Mouse (Mus musculus) cerebellum, postnatal 25 days (tissue): ENCODE measurements around the gene Gm20509.
"Not testable (repeated sequence)": the region's sequence is repeated elsewhere in the genome, so short reads cannot be mapped to it uniquely, and the experiment has no call there.

Source experiments
- DNase-seq, 2 experiments: peaks; one replicate each; pipeline ENCODE4 v3.0.0; 2021; ENCODE audit warnings: mixed read lengths in 2 of 2

Gene Gm20509

DNA sequence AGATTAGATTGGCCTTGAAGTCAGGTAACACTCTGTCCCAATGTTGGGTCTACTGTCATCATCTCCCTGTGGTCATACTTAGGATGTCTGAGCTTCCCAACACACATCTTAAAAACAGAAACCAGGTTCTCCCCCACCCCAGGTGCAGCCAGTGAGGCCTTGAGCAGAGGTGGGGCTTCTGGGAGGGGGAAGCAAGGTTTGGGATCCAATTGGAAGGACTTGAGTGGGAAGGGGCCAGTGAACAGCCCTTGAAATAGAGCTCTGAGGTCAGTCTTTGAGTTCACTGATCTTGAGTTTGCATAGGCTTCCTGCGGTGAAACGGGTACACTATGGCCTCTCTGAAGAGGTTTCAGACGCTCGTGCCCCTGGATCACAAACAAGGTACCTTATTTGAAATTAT is at the start of gene Gm20509:
Gm20509 (plus strand) TSS at position 290 of the 400 bp plus-strand sequence.
- no peak for DNase-seq

DNA sequence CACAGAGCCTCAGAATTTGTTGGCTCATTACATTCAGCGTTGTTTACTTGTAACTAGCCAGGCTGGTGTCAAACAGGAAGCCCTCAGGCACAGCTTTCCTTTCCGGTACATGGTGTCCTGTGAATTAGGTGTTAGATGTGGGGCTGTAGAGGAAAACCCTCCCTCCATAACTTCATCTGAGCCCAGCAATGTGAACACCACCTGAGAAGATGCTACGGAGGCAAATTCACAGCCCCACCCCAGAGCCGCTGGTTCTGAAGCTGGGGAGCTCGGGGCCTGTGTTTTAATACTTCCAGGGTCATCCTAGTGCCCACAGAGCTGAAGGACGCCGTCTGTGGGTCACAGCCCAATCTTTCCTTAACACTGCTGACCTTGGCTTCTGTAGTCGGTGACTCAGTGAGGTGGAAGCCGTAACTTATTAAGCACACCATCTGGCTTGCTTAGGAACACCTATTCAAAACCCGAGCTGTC is 46.8 kb upstream of the Gm20509 start:
- DNase-seq = peak in 1 of 2 experiments; percentile 33

GRCm38 (mm10) chr9:73059224-73059623 is 43.0 kb upstream of the Gm20509 start:
- no peak for DNase-seq

DNA sequence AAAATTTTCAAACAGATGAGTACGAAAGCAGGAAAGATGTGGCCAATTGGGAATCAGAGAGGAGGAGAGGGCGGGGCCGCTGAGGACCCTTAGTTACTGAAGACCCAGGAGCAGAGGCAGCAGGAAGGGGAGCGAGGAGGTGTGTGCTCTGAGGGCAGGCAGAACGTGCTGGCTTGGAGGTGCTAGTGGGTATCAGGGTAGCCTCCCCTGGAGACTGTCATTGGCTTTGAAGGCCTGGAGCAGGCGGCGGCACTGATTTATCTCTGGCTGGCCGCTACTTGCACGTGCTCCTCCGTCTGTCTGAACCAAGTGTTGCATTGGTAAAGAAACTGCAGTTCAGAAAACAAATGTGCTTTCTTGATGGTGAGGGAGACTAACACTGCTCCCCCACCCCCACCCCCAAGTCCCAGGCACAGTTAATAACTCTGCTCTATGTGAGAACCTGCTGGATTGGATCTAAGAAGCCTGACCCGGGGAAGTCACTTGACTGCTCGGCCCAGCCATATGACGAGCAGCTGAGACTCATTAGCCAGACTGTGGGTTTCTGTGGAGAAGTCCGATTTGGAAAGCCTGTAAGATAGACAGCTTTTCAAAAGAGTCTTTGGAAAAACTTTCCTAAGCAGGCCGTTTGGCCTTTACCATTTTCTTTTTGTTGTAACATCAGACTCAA is 38.5 kb upstream of the Gm20509 start:
- DNase-seq = no peak

DNA sequence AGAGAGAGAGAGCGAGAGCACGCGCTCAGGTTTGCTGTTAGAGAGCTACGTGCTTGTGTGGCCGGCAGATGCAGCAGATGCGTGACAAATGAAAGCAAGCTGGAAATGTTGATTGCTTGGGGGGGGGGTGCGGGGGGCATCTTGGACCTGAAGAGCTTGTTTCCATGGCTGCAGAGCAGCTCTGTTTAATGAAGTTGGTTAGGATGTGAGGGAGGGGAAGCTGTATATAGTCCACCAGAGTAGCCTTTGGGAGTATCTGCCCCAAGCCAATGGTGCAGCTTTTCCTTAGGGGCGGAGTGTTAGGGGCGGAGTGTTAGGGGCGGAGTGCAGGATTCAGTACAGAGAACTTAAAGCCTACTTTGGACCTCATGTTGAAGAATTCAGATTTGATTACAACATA is 35.2 kb upstream of the Gm20509 start:
- no peak for DNase-seq

GRCm38 (mm10) chr9:73068230-73068679 is 34.0 kb upstream of the Gm20509 start:
- peak in 1 of 2 experiments; percentile 35 for DNase-seq

DNA sequence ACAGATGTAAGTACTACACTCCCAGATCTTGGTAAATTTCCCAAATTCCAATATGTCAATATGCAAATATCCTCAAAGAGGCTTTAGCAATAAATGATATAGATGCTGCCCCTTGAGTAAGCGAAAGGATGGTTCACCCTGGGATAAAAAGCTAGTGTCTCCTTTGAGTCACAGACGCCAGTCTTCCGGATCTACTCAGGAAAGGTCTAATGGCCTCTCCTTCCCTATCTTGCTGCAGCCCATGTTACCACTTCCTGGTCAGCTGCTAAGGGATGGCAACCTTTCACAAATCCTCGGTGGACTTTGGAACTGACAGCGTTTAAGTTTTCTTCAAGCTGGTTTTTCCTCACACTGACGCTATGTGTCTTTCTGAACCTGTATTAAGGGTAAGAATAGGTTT is 33.6 kb upstream of the Gm20509 start:
- DNase-seq = no peak

DNA sequence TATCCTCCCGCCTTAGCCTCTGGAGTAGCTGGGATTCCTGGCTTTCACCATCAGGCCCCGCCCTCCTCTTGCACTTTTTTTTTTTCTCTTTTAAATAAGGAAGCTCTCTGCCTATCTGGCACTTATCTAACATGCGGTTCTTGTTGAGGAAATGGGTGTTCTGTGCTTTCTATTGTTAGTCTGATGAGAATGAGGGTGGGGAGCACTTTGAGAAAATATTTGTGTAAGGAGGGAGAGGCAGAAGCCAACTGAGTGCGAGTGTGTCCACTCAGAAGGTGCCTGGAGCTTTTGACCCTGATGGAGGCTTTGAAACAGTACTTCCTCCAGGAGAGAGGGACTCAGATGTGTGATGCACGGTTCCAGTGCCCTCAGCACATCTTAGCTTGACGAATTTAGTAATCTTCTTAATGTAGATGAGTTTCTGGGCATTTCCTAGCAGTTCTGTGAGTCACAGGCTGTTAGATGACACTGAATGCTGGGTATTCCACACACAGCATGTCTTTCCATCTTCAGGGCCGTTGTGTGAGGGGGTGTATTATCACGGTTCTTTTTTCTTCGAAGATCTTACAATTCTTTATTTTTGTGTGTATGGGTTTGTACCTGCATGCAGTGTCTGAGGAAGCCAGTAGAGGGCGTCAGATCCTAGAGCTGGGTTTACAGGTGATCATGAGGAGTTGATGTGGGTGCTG is 31.2 kb upstream of the Gm20509 start:
- DNase-seq = no peak

DNA sequence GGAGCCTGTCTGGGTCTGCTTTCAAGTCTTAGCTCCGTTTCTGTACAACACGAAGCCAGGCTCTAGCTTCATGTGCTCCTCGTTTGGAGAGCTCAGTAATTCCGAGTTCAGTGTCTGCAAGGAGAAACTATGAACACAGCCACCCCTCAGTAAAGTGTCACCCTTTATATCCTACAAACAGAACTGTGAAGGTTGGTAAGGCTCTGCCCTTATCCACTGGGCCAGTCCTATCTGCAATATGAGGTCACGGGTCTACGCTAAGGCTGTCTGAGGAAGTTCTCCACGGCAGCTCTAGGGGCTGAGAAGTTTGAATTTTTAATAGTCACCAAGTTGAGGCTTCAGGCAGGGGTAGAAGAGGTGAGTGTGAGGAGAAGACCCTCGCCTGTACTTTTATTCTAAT is 29.8 kb upstream of the Gm20509 start:
- no peak for DNase-seq

DNA sequence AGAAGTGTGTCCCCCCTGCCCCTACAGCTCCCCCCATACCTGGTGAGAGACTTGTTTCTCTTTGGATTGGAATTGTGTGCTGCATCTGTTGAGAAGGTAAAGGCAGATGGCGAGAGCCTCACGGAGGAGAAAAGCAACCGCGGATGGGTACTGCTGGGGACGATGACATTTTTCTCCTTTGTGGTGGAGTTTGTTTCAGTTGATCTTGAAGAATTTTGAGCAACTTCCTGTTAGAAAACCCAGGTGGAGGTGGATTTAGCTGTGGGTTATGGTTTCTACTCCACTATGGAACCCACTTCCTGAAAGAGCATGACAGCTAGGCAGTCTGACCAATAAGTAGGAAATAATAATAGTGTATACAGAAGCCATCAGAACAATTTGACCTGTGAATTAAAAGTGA is 29.1 kb upstream of the Gm20509 start:
- no peak for DNase-seq

DNA sequence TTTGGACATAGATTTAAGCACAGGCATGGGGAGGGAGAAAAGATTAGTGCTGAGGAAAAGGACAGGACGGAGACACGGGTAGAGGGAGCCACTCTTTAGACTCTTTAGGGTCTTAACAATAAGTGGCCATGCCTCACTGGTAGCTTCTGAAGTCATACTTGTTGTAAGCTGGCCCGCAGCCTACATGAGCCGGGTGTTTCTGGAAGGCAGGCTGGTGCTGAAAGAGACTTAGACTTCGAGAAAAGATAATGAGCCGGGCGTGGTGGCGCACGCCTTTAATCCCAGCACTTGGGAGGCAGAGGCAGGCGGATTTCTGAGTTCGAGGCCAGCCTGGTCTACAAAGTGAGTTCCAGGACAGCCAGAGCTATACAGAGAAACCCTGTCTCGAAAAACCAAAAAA is 22.9 kb upstream of the Gm20509 start:
- DNase-seq = not testable (repeated sequence)

DNA sequence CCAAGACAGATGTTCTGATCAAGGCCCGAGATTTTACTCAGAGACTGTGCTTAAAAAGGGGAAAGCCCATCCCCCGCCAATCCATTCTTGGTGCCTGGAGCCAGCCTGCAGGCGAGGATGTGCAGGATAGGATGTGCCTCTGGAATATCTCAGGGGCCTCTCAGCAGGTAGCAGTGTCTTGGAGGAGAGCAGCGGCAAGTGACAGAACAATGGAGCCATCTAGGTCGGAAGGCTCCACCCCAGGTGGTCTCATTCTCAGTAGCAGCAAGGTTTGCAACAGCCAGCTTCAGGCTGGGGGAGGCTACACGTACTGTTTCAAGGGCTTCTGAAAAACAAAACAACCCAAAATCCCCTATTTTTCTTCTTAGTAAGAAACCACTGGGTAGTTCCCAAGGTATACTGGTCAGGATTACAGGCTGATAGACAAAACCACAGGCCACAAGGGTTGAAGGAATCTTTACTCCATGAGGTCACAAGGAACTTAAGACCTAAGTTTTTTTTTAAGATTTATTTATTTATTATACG is 22.4 kb upstream of the Gm20509 start:
- no peak for DNase-seq

DNA sequence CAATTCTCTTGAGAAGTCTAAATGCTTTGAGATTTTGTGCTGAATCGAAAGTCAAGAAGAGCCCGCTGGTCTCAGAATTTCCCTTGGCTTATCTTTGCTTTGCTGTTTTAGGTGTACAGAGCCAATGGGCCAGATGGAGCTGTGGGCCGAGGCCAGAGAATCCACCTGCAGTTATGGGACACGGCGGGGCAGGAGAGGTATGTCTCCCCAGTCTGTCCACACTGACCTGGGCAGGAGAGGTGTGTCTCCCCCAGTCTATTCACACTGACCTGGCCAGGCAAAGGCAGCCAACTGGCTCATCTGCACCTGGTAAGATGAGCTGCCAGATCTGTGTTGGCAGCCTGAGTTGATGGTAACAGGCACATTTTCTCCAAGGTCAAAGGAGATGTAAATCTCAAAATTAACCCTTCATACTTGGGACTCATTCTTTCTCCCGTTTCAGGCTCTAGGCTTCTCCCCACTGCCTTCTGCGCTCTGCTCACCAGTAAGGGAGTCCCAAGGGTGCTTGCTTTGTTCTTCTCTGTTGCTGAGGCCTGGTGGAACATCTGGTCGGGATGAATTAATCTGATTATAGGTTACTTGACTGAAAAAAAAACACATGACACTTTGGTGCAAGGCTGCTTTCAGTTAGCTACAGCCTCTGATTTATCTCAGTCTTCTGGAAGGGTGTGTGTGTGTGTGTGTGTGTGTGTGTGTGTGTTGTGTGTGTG is 19.8 kb upstream of the Gm20509 start:
- DNase-seq = peak; percentile 86 to 88

DNA sequence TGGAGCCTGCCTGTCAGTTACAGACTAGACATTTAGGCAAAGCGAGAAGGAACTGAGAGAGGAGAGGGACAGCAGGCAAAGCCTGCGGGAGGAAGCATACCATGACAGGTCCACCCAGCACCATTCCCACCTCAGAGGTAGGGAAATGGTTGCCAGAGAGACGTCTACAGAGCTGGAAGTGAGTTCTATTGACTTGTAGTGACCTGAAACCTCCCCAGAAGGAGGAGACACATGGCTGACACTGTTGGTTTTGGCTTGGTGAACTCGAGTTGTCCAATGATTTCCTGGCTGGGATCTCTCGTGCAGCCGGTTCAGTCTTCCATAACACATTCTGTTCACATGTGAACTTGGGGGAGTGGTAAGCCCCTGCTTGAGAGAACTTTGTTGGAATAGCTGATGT is 18.3 kb upstream of the Gm20509 start:
- peak in 1 of 2 experiments; percentile 23 for DNase-seq

DNA sequence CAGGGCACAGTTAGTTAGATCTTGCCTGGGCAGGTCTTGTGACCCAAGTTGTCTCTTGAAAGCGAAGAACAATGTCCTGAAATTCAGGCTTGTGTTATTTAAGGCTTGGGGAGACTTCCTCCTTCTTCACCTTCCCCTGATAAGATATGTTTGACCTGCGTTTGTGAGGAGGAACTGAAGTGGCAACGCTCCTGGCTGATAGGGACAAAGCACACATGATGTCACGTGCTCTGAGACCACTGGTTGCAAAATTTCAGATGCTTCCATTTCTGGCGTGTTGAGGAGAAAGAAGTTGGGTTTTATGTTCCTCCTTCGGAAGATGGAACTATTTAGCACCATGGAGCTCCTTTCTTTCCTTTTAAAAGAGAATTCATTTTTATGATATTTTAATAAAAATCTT is 16.4 kb upstream of the Gm20509 start:
- no peak for DNase-seq

DNA sequence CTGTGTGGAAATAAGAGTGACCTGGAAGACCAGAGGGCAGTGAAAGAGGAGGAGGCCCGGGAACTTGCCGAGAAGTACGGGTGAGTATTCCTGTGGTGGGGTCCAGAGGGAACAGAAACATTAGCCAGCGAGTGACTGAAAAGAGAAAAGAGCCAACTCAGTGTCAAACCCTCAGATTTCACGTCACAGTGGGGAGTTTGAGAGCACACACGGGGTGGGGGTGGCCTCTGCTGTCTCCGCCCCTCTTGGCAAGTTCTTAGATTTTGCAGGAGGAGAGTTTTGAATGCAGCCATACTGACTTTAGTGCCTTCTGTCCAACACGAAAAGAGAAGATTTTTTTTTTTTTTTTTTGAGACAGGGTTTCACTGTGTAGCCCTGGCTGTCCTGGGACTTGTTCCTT is 15.1 kb upstream of the Gm20509 start:
- no peak for DNase-seq

DNA sequence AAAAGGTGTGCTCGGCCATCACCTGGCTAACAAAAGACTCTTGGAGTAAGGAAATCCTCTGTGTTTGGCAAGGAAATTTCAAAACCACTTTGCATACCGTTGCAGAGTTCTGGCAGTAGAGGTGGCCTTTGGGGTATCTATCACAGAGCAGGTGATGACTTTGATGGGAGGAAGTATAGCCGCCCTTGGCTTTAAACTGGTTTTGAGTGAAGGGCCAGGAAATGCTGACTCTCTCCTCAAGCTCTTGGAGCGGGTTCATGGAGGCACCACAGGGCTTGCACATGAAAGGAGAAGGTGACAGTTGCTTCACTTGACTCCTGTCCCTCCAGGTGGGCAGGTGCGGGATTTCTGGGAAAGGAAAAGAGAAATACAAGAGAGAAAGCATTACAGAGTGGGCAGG is 14.7 kb upstream of the Gm20509 start:
- DNase-seq = no peak

DNA sequence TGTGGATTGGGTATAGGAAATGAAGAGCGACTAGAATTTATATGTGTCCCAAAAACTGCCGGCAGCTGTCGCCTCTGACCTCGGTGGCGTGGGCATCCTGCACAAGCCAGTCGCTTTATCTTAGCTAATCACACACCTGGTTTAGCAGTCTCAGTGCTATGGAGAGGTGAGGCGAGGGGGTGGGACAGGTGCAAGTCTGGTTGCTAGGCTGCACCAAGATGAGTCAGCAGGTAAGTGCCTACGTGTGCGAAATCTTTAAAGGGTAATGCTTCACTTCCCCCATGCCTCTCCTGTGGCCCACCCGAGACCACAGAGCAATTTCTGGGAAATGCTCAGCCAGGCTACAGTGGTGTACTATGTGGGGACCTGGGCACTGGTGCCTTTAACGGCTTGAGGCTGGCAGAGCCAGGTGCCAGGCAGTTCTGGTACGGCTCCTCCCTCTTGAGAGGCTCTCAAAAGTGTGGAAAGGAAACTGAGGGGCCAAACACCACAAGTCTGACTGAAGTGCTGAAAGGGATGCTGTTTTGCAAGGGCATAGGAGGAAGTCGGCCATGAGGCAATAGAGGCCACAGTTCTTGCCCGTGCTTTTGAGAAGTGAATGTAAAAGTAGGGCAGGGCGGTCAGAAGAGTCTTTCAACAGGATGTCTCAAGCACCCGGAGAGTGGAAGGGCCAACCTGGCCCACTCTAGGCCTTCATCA is 12.9 kb upstream of the Gm20509 start:
- no peak for DNase-seq

DNA sequence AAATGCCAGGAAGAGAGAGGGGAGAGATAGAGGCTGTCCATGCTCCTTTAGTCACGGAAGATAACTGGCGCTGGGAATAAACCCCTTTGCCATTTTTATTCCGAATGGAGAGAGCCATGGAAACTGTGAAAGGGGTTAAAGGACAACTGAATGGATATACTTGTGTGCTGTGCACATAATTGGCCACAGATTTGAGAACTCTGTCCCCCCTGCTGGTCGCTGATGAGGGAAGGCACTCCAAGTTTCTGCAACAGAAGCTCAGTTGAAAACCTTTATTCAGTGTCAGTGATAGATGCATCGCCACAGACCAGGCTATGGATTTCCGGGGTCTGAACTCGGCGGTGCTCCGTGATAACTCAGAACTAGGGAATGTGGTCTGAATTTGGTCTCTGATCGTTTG is 12.1 kb upstream of the Gm20509 start:
- DNase-seq = no peak

- peak; percentile 26 to 56 for DNase-seq
These were observed 10.5 kb upstream of the Gm20509 start for GRCm38 (mm10) chr9:73091747-73092146.

DNA sequence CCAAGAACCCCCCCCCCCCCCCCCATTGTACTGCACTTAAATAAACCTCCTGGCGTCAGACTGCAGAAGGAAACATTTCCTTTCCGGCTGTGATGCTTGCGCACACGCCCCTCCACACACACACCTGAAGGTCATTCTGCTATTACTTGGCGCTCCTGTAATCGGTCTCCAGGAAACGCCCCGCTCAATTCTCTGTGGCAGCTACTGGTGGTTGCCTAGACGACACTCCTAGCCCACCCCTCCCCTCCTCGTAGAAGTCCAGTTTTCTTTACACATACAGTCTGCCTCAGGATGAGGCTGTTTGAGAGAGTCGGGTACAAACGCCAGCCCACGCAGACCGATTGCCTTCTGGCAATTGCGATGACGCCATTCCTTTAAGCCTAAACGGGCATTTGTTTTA is 7.7 kb upstream of the Gm20509 start:
- DNase-seq = no peak

DNA sequence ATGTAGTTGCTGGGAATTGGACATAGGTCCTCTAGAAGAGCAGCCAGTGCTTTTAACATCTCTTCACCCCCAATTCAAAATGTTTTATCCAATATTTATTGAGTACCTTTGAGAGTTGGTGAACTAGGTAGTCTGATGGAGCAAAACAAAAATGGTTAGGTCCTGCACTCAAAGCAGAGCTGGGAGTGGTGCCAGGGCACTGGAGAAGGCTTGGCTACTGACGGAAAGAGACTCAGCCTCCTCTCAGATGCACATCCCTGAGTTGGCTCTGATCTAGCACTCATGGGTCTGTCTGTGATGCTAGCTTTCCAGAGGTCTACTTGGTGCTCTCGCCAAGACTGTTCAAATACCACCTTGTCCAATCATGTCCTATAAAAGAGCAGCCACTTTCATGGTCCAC is 4.4 kb upstream of the Gm20509 start:
- no peak for DNase-seq

- DNase-seq = no peak
These were observed 734 bp upstream of the Gm20509 start, which contains the start of gene Khdc3 for GRCm38 (mm10) chr9:73101536-73101935. TSS of gene Khdc3 (plus strand) at chr9:73101836.
